Mouse (Mus musculus): Measurements from ENCODE around the gene Slc5a4b. TPM values are rescaled to one million over a fixed set of nuclear protein-coding genes. Genes with fewer than 3 reads are reported as not detected.
"Not testable (repeated sequence)": the region's sequence is repeated elsewhere in the genome, so short reads cannot be mapped to it uniquely, and the experiment has no call there.

The Slc5a4b gene
- polyA plus RNA-seq, 1 experiment, result not detected

DNA sequence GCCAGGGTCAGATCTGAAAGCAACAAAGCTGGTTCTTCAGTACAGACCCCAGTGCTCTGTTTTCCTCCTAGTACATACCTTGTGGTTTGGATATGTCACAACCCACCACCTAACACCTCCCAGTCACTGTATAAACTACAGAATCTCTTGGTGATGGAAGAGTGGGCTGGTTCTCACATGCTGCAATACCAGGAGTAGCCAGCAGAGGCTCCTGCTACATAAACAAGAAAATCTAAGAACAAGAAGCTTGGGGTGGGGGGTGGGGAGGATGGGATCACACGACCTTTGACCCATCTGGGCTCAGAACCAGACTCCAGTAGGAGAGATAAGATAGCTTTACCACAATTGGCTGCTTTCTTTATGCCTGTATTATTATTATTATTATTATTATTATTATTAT is 8.0 kb upstream of the Slc5a4b start:
- no peaks in the 10 kb centered on the region for H3K79me2 ChIP-seq (ENCODE audit: control insufficient read depth, insufficient read depth)
- TF ChIP-seq TCF3 (IDR thresholded peaks at IDR 0.05; ENCODE audit: insufficient read length, low read depth) (no peak), TCF12 (IDR thresholded peaks at IDR 0.05; ENCODE audit: insufficient read depth, poor library complexity, severe bottlenecking) (no peak), MYOD1 (IDR thresholded peaks at IDR 0.05; ENCODE audit: control insufficient read depth in 1 of 3, insufficient read length in 2 of 3, low read depth in 2 of 3) (no peak)
- no peak overlapping the region for H3K4me2 ChIP-seq (ENCODE audit: low read depth)
- H3K36me3 ChIP-seq (ENCODE audit: control insufficient read depth, insufficient read depth), result no peaks in the 10 kb centered on the region
- H3K27me3 ChIP-seq (ENCODE audit: control insufficient read depth, insufficient read depth, insufficient read length), result no peaks in the 10 kb centered on the region
- H3ac ChIP-seq (ENCODE audit: control insufficient read depth, insufficient read length), result no peak overlapping the region
- no peak overlapping the region for H3K4me3 ChIP-seq

DNA sequence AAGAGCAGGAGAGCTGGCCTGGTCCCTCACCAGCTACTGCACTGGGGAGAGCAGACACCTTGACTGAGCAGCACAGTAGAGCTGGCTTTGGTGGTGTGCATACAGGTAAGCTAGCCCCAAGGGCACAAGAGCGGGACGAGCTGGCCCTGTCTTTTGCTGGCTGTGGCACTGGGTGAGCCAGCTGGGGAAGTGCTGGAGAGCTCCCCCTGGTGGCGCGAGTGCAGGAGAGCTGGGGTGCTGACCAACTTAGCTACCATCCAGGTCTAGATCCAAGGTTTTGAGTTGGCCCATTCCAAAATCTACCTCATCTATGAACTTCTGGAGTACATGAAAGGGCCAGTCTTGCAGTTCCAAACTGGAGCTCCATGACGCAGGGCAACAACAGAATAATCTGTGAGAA is 7.2 kb upstream of the Slc5a4b start:
- Histone ChIP-seq H3K4me3 (no peak overlapping the region), H3K36me3 (ENCODE audit: control insufficient read depth, insufficient read depth) (no peaks in the 10 kb centered on the region), H3K79me2 (ENCODE audit: control insufficient read depth, insufficient read depth) (no peaks in the 10 kb centered on the region), H3K27me3 (ENCODE audit: control insufficient read depth, insufficient read depth, insufficient read length) (no peaks in the 10 kb centered on the region), H3ac (ENCODE audit: control insufficient read depth, insufficient read length) (no peak overlapping the region), H3K4me2 (ENCODE audit: low read depth) (no peak overlapping the region)
- TF ChIP-seq MYOG (IDR thresholded peaks at IDR 0.05; ENCODE audit: control insufficient read depth in 1 of 3, insufficient read depth in 1 of 3, insufficient read length in 2 of 3, low read depth in 2 of 3) (peak in 1 of 3 experiments; percentile 1), CEBPB (IDR thresholded peaks at IDR 0.05; ENCODE audit: insufficient read depth, poor library complexity, severe bottlenecking) (no peak), REST (IDR thresholded peaks at IDR 0.05; ENCODE audit: insufficient read depth, insufficient read length) (no peak), TCF3 (IDR thresholded peaks at IDR 0.05; ENCODE audit: insufficient read length, low read depth) (no peak)

DNA sequence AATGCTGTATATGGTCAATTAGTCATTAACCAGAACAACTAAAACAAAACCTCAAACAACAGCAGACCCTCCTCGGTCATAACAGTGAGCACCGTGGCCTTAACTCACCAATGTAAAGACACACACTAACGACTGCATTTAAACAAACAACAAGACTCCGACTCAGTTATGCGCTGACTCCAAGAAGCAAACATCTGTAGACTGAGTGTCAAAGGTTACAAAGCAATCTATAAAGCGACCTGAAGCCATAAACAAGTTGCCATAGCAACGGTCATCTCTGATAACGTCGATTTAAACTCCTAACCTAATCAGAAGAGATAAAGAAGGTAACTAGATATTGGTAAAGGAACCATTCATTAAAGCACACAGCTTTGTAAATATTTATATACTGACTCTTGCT is 13.4 kb downstream of the Slc5a4b start:
- Histone ChIP-seq H3K36me3 (ENCODE audit: control insufficient read depth, insufficient read depth) (no peaks in the 10 kb centered on the region), H3K27me3 (ENCODE audit: control insufficient read depth, insufficient read depth, insufficient read length) (peaks cover 4% of the 10 kb centered on the region), H3K4me3 (no peak overlapping the region), H3ac (ENCODE audit: control insufficient read depth, insufficient read length) (no peak overlapping the region), H3K4me2 (ENCODE audit: low read depth) (no peak overlapping the region), H3K79me2 (ENCODE audit: control insufficient read depth, insufficient read depth) (no peaks in the 10 kb centered on the region)
- TF ChIP-seq TCF12 (IDR thresholded peaks at IDR 0.05; ENCODE audit: insufficient read depth, poor library complexity, severe bottlenecking), result no peak
- TF ChIP-seq USF1 (IDR thresholded peaks at IDR 0.05; ENCODE audit: low read depth), result no peak
- no peak for TF ChIP-seq TCF3 (IDR thresholded peaks at IDR 0.05; ENCODE audit: insufficient read length, low read depth)
- no peak for TF ChIP-seq REST (IDR thresholded peaks at IDR 0.05; ENCODE audit: insufficient read depth, insufficient read length)
- no peak for TF ChIP-seq POLR2A (IDR thresholded peaks at IDR 0.05; ENCODE audit: insufficient read length, low read depth)
- TF ChIP-seq MYOG (IDR thresholded peaks at IDR 0.05; ENCODE audit: control insufficient read depth in 1 of 3, insufficient read depth in 1 of 3, insufficient read length in 2 of 3, low read depth in 2 of 3), result no peak
- TF ChIP-seq SRF (IDR thresholded peaks at IDR 0.05; ENCODE audit: control insufficient read depth, insufficient read length, low read depth), result no peak
- TF ChIP-seq POLR2AphosphoS2 (IDR thresholded peaks at IDR 0.05; ENCODE audit: insufficient read length, low read depth), result no peak
- TF ChIP-seq CEBPB (IDR thresholded peaks at IDR 0.05; ENCODE audit: insufficient read depth, poor library complexity, severe bottlenecking), result no peak
- TF ChIP-seq MAX (IDR thresholded peaks at IDR 0.05; ENCODE audit: low read depth), result no peak
- no peak for TF ChIP-seq E2F4 (IDR thresholded peaks at IDR 0.05; ENCODE audit: insufficient read depth)
- no peak for TF ChIP-seq MYOD1 (IDR thresholded peaks at IDR 0.05; ENCODE audit: control insufficient read depth in 1 of 3, insufficient read length in 2 of 3, low read depth in 2 of 3)

GRCm38 (mm10) chr10:76096580-76096979 is 14.2 kb downstream of the Slc5a4b start:
- no peaks in the 10 kb centered on the region for H3K79me2 ChIP-seq (ENCODE audit: control insufficient read depth, insufficient read depth)
- no peaks in the 10 kb centered on the region for H3K36me3 ChIP-seq (ENCODE audit: control insufficient read depth, insufficient read depth)
- no peak overlapping the region for H3ac ChIP-seq (ENCODE audit: control insufficient read depth, insufficient read length)
- peaks cover 4% of the 10 kb centered on the region for H3K27me3 ChIP-seq (ENCODE audit: control insufficient read depth, insufficient read depth, insufficient read length)
- TF ChIP-seq TCF3 (IDR thresholded peaks at IDR 0.05; ENCODE audit: insufficient read length, low read depth) (no peak), MAX (IDR thresholded peaks at IDR 0.05; ENCODE audit: low read depth) (no peak), MYOD1 (IDR thresholded peaks at IDR 0.05; ENCODE audit: control insufficient read depth in 1 of 3, insufficient read length in 2 of 3, low read depth in 2 of 3) (no peak), E2F4 (IDR thresholded peaks at IDR 0.05; ENCODE audit: insufficient read depth) (no peak), REST (IDR thresholded peaks at IDR 0.05; ENCODE audit: insufficient read depth, insufficient read length) (no peak), POLR2A (IDR thresholded peaks at IDR 0.05; ENCODE audit: insufficient read length, low read depth) (no peak), USF1 (IDR thresholded peaks at IDR 0.05; ENCODE audit: low read depth) (no peak), SRF (IDR thresholded peaks at IDR 0.05; ENCODE audit: control insufficient read depth, insufficient read length, low read depth) (no peak), MYOG (IDR thresholded peaks at IDR 0.05; ENCODE audit: control insufficient read depth in 1 of 3, insufficient read depth in 1 of 3, insufficient read length in 2 of 3, low read depth in 2 of 3) (no peak), TCF12 (IDR thresholded peaks at IDR 0.05; ENCODE audit: insufficient read depth, poor library complexity, severe bottlenecking) (no peak), CEBPB (IDR thresholded peaks at IDR 0.05; ENCODE audit: insufficient read depth, poor library complexity, severe bottlenecking) (no peak), POLR2AphosphoS2 (IDR thresholded peaks at IDR 0.05; ENCODE audit: insufficient read length, low read depth) (no peak)
- no peak overlapping the region for H3K4me2 ChIP-seq (ENCODE audit: low read depth)
- H3K4me3 ChIP-seq, result no peak overlapping the region

- H3K79me2 ChIP-seq (ENCODE audit: control insufficient read depth, insufficient read depth); H3K36me3 ChIP-seq (ENCODE audit: control insufficient read depth, insufficient read depth); H3K4me3 ChIP-seq; H3K27me3 ChIP-seq (ENCODE audit: control insufficient read depth, insufficient read depth, insufficient read length); H3K4me2 ChIP-seq (ENCODE audit: low read depth); H3ac ChIP-seq (ENCODE audit: control insufficient read depth, insufficient read length): not testable (repeated sequence)
Observed at GRCm38 (mm10) chr10:76077008-76077407, 33.8 kb downstream of the Slc5a4b start.
